In the genomic region with DNA sequence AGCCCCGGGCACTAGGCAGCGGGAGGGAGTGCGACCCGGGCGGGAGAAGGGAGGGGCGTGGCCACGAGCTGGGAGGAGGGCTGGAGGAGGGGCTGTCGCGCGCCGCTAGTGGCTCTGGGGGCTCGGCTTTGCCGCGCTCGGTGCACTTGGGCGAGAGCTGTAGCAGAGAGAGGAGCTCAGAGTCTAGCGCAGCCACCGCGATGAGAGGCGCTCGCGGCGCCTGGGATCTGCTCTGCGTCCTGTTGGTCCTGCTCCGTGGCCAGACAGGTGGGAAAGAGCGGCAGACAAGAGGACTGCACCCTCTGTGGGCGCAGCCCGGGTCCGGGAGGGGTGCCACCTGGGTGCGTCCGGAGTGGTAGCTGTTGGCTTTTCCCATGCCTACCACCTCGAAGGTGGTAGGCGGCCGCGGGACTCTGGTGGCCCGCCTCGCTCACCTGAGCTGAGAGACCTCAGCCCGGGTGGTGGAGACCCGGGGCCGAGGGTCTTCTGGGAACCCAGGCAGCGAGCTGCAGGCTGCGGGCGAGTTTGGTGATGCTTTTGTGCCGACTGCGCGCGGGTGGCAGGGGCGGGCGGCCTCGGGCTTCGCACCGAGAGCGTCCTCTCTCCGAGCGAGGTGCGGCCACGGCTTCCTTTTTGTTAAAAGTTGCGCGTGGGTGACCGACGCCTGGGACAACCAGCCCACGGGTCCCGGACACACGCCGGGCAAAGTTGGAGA, we compare ENCODE assay signal across 8 mouse cellular contexts. TPM values are rescaled to one million over a fixed set of nuclear protein-coding genes. Genes with fewer than 3 reads are reported as not detected.
DNase-seq lines count a peak whose midpoint lies in the region; ATAC-seq and TF ChIP-seq lines count a peak whose summit lies in the region.
"Had no signal": no experiment of that assay in that cellular context is flagged by ENCODE, and none has a peak within 500 bp of the region (broad histone marks: within the 10 kb centered on the region; RNA-seq: fewer than 3 reads in every experiment).

A gene (plus strand): TSS at position 65 of the 715 bp plus-strand sequence.

- H3K27ac ChIP-seq in brown adipose tissue, adult 24 weeks (replicated peaks; ENCODE audit: low read depth, low read length) = no peak within 1 kb of the TSS
- peak within 1 kb of the TSS; percentile 34; the same call in 1 of the 2 replicates for H3K27ac ChIP-seq in embryonic facial prominence, embryonic 15.5 days (replicated peaks)
- H3K27ac ChIP-seq in heart, embryonic 11.5 days (ENCODE audit: low read depth, low read length) = no peak within 1 kb of the TSS
- peak within 1 kb of the TSS; percentile 55; the same call in 1 of the 2 replicates for H3K27ac ChIP-seq in kidney, embryonic 15.5 days
- H3K27ac ChIP-seq in midbrain, postnatal 0 days (ENCODE audit: low read depth, low read length) = peak within 1 kb of the TSS; percentile 39

- peak within 1 kb of the TSS; percentile 89 for H3K4me3 ChIP-seq in brown adipose tissue, adult 24 weeks (ENCODE audit: insufficient read depth, low read depth, low read length)
- H3K4me3 ChIP-seq in embryonic facial prominence, embryonic 15.5 days (replicated peaks) = peak within 1 kb of the TSS; percentile 59
- H3K4me3 ChIP-seq in heart, embryonic 11.5 days (ENCODE audit: low read depth, low read length) = peak within 1 kb of the TSS; percentile 60
- peak within 1 kb of the TSS; percentile 57 for H3K4me3 ChIP-seq in kidney, embryonic 15.5 days (replicated peaks)
- peak within 1 kb of the TSS; percentile 55 for H3K4me3 ChIP-seq in midbrain, postnatal 0 days (ENCODE audit: low read depth, low read length)
- H3K4me3 ChIP-seq: myocyte had no signal

- peak within 1 kb of the TSS; percentile 99 for H3K4me2 ChIP-seq in embryonic facial prominence, embryonic 15.5 days (replicated peaks)
- peak within 1 kb of the TSS; percentile 83 for H3K4me2 ChIP-seq in heart, embryonic 11.5 days
- H3K4me2 ChIP-seq in kidney, embryonic 15.5 days = peak within 1 kb of the TSS; percentile 84
- peak within 1 kb of the TSS; percentile 75 for H3K4me2 ChIP-seq in midbrain, postnatal 0 days (ENCODE audit: low read depth, low read length, poor library complexity, severe bottlenecking)

- WGBS in embryonic facial prominence, embryonic 15.5 days = under 1% methylated on average over 65 of the region's 65 CpGs
- 1% methylated on average over 59 of the region's 65 CpGs for WGBS in heart, embryonic 11.5 days (ENCODE audit: insufficient replicate concordance)
- WGBS in kidney, embryonic 15.5 days = under 1% methylated on average over 65 of the region's 65 CpGs
- WGBS in midbrain, postnatal 0 days = under 1% methylated on average over 59 of the region's 65 CpGs

- H3K9me3 ChIP-seq in embryonic facial prominence, embryonic 15.5 days (replicated peaks) = no peaks in the 10 kb centered on the region
- no peaks in the 10 kb centered on the region for H3K9me3 ChIP-seq in heart, embryonic 11.5 days (replicated peaks; ENCODE audit: control insufficient read depth, low read length)
- H3K9me3 ChIP-seq in kidney, embryonic 15.5 days (replicated peaks) = no peaks in the 10 kb centered on the region
- no peaks in the 10 kb centered on the region for H3K9me3 ChIP-seq in midbrain, postnatal 0 days (ENCODE audit: low read length)

- H3K27me3 ChIP-seq in embryonic facial prominence, embryonic 15.5 days = peaks cover 27% of the 10 kb centered on the region
- peaks cover 10% of the 10 kb centered on the region; the same call in 1 of the 2 replicates for H3K27me3 ChIP-seq in heart, embryonic 11.5 days (ENCODE audit: control insufficient read depth, insufficient read depth, low read length)
- peaks cover 15% of the 10 kb centered on the region for H3K27me3 ChIP-seq in kidney, embryonic 15.5 days
- 0 out of 2 replicates have a peak, but pooled peaks cover 4% of the 10 kb centered on the region for H3K27me3 ChIP-seq in midbrain, postnatal 0 days (ENCODE audit: insufficient read depth, low read length)
- H3K27me3 ChIP-seq in splenic B cell, adult 2 months (ENCODE audit: control insufficient read depth, insufficient read depth, low read length, poor library complexity, severe bottlenecking) = peaks cover 4% of the 10 kb centered on the region; the same call in 1 of the 2 replicates

- peak; percentile 87 for DNase-seq in liver
- peak; percentile 87 for DNase-seq in midbrain, postnatal 0 days (ENCODE audit: low spot score)
- peak; percentile 3 for DNase-seq in splenic B cell, adult 2 months (ENCODE audit: low read depth, low spot score)

- no peaks in the 10 kb centered on the region for H3K36me3 ChIP-seq in embryonic facial prominence, embryonic 15.5 days
- no peaks in the 10 kb centered on the region for H3K36me3 ChIP-seq in heart, embryonic 11.5 days (ENCODE audit: control insufficient read depth, insufficient read depth, low read length)
- no peaks in the 10 kb centered on the region for H3K36me3 ChIP-seq in kidney, embryonic 15.5 days
- no peaks in the 10 kb centered on the region for H3K36me3 ChIP-seq in midbrain, postnatal 0 days (ENCODE audit: insufficient read depth, low read length)
- no peaks in the 10 kb centered on the region for H3K36me3 ChIP-seq in splenic B cell, adult 2 months (ENCODE audit: control insufficient read depth, insufficient read depth, low read length, poor library complexity, severe bottlenecking)

- H3K4me1 ChIP-seq in brown adipose tissue, adult 24 weeks (ENCODE audit: control insufficient read depth, insufficient read depth, insufficient read length, low read length) = peaks cover 15% of the 10 kb centered on the region; the same call in 1 of the 2 replicates
- peaks cover 19% of the 10 kb centered on the region for H3K4me1 ChIP-seq in embryonic facial prominence, embryonic 15.5 days
- 0 out of 2 replicates have a peak, but pooled peaks cover 4% of the 10 kb centered on the region for H3K4me1 ChIP-seq in heart, embryonic 11.5 days (ENCODE audit: control insufficient read depth, insufficient read depth, low read length)
- H3K4me1 ChIP-seq in kidney, embryonic 15.5 days = peaks cover 29% of the 10 kb centered on the region
- H3K4me1 ChIP-seq in midbrain, postnatal 0 days (ENCODE audit: insufficient read depth, low read length) = 0 out of 2 replicates have a peak, but pooled peaks cover 3% of the 10 kb centered on the region

- peak within 1 kb of the TSS; percentile 33 for H3K9ac ChIP-seq in embryonic facial prominence, embryonic 15.5 days
- H3K9ac ChIP-seq in heart, embryonic 11.5 days (ENCODE audit: low read depth, low read length) = peak within 1 kb of the TSS; percentile 64
- peak within 1 kb of the TSS; percentile 54 for H3K9ac ChIP-seq in kidney, embryonic 15.5 days
- H3K9ac ChIP-seq in midbrain, postnatal 0 days (replicated peaks; ENCODE audit: low read length, poor library complexity, severe bottlenecking) = peak within 1 kb of the TSS; percentile 59

- 0 out of 2 replicates have a peak, but pooled peaks have one; percentile 1 for TF ChIP-seq CTCF in midbrain, postnatal 0 days (IDR thresholded peaks at IDR 0.05)

- ATAC-seq in embryonic facial prominence, embryonic 15.5 days (ENCODE audit: insufficient number of reproducible peaks, low FRiP score, low TSS enrichment, low read depth) = peak; percentile 86
- ATAC-seq in heart, embryonic 11.5 days (replicated peaks; ENCODE audit: insufficient number of reproducible peaks, low FRiP score, low TSS enrichment) = peak; percentile 82
- ATAC-seq in kidney, embryonic 15.5 days (replicated peaks; ENCODE audit: low FRiP score) = peak; percentile 94
- peak; percentile 87 for ATAC-seq in midbrain, postnatal 0 days (ENCODE audit: low FRiP score)

RNA-seq across cellular contexts. Expression of the gene that starts here (rescaled TPM):
- polyA plus RNA-seq in brown adipose tissue, adult 24 weeks (2012; ENCODE audit: insufficient read depth, insufficient read length, missing spikeins) = 9.9 and 20.0 TPM in 2 replicates
- 22.4 and 23.4 TPM in 2 replicates for polyA plus RNA-seq in embryonic facial prominence, embryonic 15.5 days (2015; fragmentation: Nextera tagmentation; extraction: Ambion mirVana)
- 11.2 and 12.4 TPM in 2 replicates for polyA plus RNA-seq in heart, embryonic 11.5 days (2014; fragmentation: Nextera tagmentation; extraction: Ambion mirVana)
- polyA plus RNA-seq in kidney, embryonic 15.5 days (2015; fragmentation: Nextera tagmentation; extraction: Ambion mirVana) = 17.5 and 20.2 TPM in 2 replicates
- total RNA-seq in midbrain, postnatal 0 days (2014; rRNA removed) = 51.6 and 52.4 TPM in 2 replicates
- 29.9 and 30.9 TPM in 2 replicates for polyA plus RNA-seq in midbrain, postnatal 0 days (2015; fragmentation: Nextera tagmentation; extraction: Ambion mirVana)
- polyA plus RNA-seq: myocyte had no signal

Comparison
In these comparisons a context has a peak if more than half of its experiments do, and no peak if none do; other contexts are left out.
1. H3K27ac ChIP-seq: peak in embryonic facial prominence, embryonic 15.5 days (single experiment), kidney, embryonic 15.5 days (single experiment) and midbrain, postnatal 0 days (single experiment); none in brown adipose tissue, adult 24 weeks (single experiment) and heart, embryonic 11.5 days (single experiment).
2. DNase-seq: peak in every context shown above with its lines; median percentile 87 in liver; 87 in midbrain, postnatal 0 days; 3 in splenic B cell, adult 2 months.
3. Peak in every context shown above with its lines, with median percentiles within 50 percentile points of each other: H3K4me3 ChIP-seq, ATAC-seq, H3K4me2 ChIP-seq and H3K9ac ChIP-seq.